Mouse (Mus musculus) midbrain, embryonic 13.5 days (tissue): ENCODE results near the gene Gtf2ird1. TPM values are rescaled to one million over a fixed set of nuclear protein-coding genes. Genes with fewer than 3 reads are reported as not detected.

Source experiments
- ATAC-seq: fragments of 200-750 bp; cut with Nextera tagmentation; 2 replicates; pipeline ENCODE4 v1.8.0; 2017; ENCODE audit warnings: mild to moderate bottlenecking, moderate TSS enrichment, moderate library complexity
- H3K27ac ChIP-seq: fragments of 300-500 bp; sonication (generic); 2 replicates; pipeline ENCODE4 v1.5.1; 2015; ENCODE audit warnings: inconsistent platforms, mild to moderate bottlenecking, moderate library complexity
- H3K27me3 ChIP-seq: fragments of 300-500 bp; sonication (generic); 2 replicates; pipeline ENCODE4 v1.6.1; 2015; ENCODE audit warnings: mild to moderate bottlenecking, inconsistent platforms
- H3K36me3 ChIP-seq: fragments of 300-500 bp; sonication (generic); 2 replicates; pipeline ENCODE4 v1.6.1; 2015; ENCODE audit warnings: mild to moderate bottlenecking, inconsistent platforms
- H3K4me1 ChIP-seq: fragments of 300-500 bp; sonication (generic); replicated peaks from 2 replicates; pipeline ENCODE4 v1.6.1; 2015; ENCODE audit warnings: inconsistent platforms
- H3K4me2 ChIP-seq: fragments of 300-500 bp; sonication (generic); replicated peaks from 2 replicates; pipeline ENCODE4 v1.6.1; 2015; ENCODE audit warnings: moderate library complexity, mild to moderate bottlenecking, inconsistent platforms
- H3K4me3 ChIP-seq: fragments of 300-500 bp; sonication (generic); replicated peaks from 2 replicates; pipeline ENCODE4 v1.5.1; 2015; ENCODE audit warnings: mild to moderate bottlenecking, inconsistent platforms
- H3K9ac ChIP-seq: fragments of 300-500 bp; sonication (generic); replicated peaks from 2 replicates; pipeline ENCODE4 v1.6.1; 2015; ENCODE audit warnings: mild to moderate bottlenecking, inconsistent platforms
- H3K9me3 ChIP-seq: fragments of 300-500 bp; sonication (generic); 2 replicates; pipeline ENCODE4 v1.6.1; 2016; ENCODE audit warnings: mild to moderate bottlenecking, inconsistent platforms
- WGBS: fragments of 180-500 bp; shearing (Covaris S2); methylation state at CpG from one replicate; pipeline ENCODE4 v1.1.7; 2015; 5-methylcytosine and 5-hydroxymethylcytosine counted together
- polyA plus RNA-seq: library from polyadenylated mRNA; unstranded; fragments of >200 nt; fragmentation: Nextera tagmentation; extraction: Ambion mirVana; gene quantifications from 2 replicates; pipeline ENCODE4 v1.2.1, GENCODE M21; 2015

The Gtf2ird1 gene
- polyA plus RNA-seq, 1 experiment from 2014 or later = 96.6 TPM

GRCm38 (mm10) chr5:134470538-134471169 is 14.1 kb upstream of the Gtf2ird1 start:
- no peak for ATAC-seq

DNA sequence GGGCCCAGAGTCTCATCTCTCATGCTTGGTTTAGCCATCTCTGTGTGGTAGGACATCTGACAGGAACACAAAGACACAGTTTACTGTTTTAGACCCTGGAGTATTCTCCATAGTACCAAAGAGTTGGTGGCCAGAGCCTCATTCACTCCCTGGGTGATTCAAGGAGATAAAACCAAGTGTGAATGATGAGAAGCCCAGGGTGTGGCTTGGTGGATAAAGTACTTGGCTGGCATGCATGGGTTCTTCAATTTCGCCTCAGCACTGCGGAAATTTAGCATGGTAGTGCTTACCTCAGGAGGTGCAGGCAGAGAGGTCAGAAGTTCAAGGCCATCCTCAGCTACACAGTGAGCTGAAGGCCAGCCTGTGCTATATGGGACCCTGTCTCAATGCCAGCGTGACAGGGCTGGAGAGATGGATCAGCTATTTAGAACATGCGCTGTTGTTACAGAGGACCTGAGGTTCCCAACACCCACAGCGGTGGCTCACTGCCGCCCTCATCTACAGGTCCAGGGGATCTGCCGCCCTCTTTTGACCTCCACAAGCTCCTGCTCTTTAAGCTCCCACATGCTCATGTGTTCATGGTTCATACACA is 13.1 kb upstream of the Gtf2ird1 start:
- no peaks in the 10 kb centered on the region for H3K36me3 ChIP-seq
- no peaks in the 10 kb centered on the region for H3K27me3 ChIP-seq
- no peak overlapping the region for H3K4me3 ChIP-seq
- H3K27ac ChIP-seq = no peak overlapping the region
- WGBS = 82% methylated on average over 7 of the region's 7 CpGs
- H3K9ac ChIP-seq = no peak overlapping the region
- H3K4me2 ChIP-seq = no peak overlapping the region
- no peaks in the 10 kb centered on the region for H3K9me3 ChIP-seq
- no peak for ATAC-seq
- peaks cover 15% of the 10 kb centered on the region for H3K4me1 ChIP-seq

More at GRCm38 (mm10) chr5:134470538-134471169, 14.1 kb upstream of the Gtf2ird1 start:
- no peak overlapping the region for H3K4me3 ChIP-seq
- H3K36me3 ChIP-seq = no peaks in the 10 kb centered on the region
- H3K4me2 ChIP-seq = no peak overlapping the region
- no peaks in the 10 kb centered on the region for H3K9me3 ChIP-seq
- H3K27me3 ChIP-seq = no peaks in the 10 kb centered on the region
- peaks cover 15% of the 10 kb centered on the region for H3K4me1 ChIP-seq
- H3K9ac ChIP-seq = no peak overlapping the region
- no peak overlapping the region for H3K27ac ChIP-seq
- WGBS = 83% methylated on average over 8 of the region's 8 CpGs

DNA sequence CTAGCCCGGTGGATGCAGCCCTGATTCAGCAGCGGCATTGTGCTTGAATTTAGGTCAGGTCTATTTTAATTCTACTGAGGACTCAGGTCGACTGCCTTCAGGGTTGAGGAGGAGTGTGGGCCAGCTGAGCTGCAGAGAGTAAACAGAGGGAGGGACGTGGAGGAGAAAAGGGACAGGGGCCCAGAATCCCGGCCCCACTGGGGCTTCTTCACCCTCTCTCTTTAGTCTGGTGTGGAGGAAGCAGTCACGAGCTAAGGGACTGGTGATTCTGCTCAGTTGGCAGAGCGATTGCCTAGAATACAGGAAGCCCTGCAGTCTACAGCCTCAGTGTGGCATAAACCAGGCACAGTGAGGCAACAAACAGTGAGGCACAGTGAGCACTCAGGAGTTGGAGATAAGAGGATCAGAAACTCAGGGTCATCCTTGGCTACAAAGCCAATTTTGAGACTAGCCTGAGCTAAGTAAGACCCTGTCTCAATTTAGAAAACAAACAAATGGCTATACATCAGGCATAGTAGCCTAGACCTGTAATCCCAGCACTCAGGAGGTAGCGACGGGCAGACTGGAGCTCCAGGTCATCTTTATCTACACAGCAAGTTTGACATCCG is 11.7 kb upstream of the Gtf2ird1 start:
- peaks cover 15% of the 10 kb centered on the region for H3K4me1 ChIP-seq
- no peak for ATAC-seq
- H3K9me3 ChIP-seq = no peaks in the 10 kb centered on the region
- 69% methylated on average over 10 of the region's 10 CpGs for WGBS
- no peaks in the 10 kb centered on the region for H3K27me3 ChIP-seq
- H3K4me3 ChIP-seq = no peak overlapping the region
- H3K4me2 ChIP-seq = no peak overlapping the region
- H3K9ac ChIP-seq = no peak overlapping the region
- H3K36me3 ChIP-seq = no peaks in the 10 kb centered on the region
- no peak overlapping the region for H3K27ac ChIP-seq

DNA sequence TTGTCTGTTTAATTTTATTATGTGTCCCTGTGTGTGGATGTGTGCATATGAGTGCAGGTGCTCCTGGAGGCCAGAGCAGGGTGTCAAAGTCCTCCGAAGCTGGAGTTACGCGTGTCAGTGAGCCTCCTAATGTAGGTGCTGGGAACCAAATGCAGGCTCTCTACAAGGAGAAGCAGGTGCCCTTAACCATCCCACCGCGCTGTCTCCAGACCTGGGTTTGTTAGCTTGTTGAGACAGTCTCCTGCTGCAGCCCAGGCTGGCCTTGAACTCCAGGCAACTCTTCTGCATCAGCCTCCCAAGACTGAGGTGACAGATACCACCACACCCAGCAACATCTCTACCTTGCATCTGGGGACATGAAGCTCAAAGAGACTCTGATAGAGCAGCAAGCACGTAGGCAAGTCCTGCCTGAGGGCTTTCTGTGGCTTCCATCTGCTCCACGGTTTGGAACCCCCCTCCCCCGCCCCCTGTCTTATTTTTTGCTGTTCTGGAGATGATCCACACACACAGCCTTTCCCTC is 10.6 kb upstream of the Gtf2ird1 start:
- Histone ChIP-seq H3K9me3 (no peaks in the 10 kb centered on the region), H3K27me3 (no peaks in the 10 kb centered on the region), H3K4me1 (peaks cover 15% of the 10 kb centered on the region), H3K36me3 (no peaks in the 10 kb centered on the region), H3K4me2 (no peak overlapping the region), H3K4me3 (no peak overlapping the region), H3K9ac (no peak overlapping the region), H3K27ac (peak overlapping the region; percentile 74)
- peak; percentile 37; the same call in 1 of the 2 replicates for ATAC-seq
- 57% methylated on average over 8 of the region's 8 CpGs for WGBS

- no peaks in the 10 kb centered on the region for H3K9me3 ChIP-seq
- WGBS = 10% methylated on average over 21 of the region's 21 CpGs
- H3K4me2 ChIP-seq = peak overlapping the region; percentile 36
- H3K4me1 ChIP-seq = peaks cover 15% of the 10 kb centered on the region
- no peaks in the 10 kb centered on the region for H3K27me3 ChIP-seq
- peak; percentile 75 for ATAC-seq
- H3K9ac ChIP-seq = 0 out of 2 replicates have a peak overlapping the region, but pooled peaks have one; percentile 36
- no peaks in the 10 kb centered on the region for H3K36me3 ChIP-seq
- H3K27ac ChIP-seq = peak overlapping the region; percentile 74
- H3K4me3 ChIP-seq = no peak overlapping the region
Measured at GRCm38 (mm10) chr5:134466296-134467029, 9.9 kb upstream of the Gtf2ird1 start.

GRCm38 (mm10) chr5:134465197-134465596 is 8.7 kb upstream of the Gtf2ird1 start:
- no peaks in the 10 kb centered on the region for H3K27me3 ChIP-seq
- no peak overlapping the region for H3K4me3 ChIP-seq
- peaks cover 15% of the 10 kb centered on the region for H3K4me1 ChIP-seq
- H3K9ac ChIP-seq = no peak overlapping the region
- H3K9me3 ChIP-seq = no peaks in the 10 kb centered on the region
- no peaks in the 10 kb centered on the region for H3K36me3 ChIP-seq
- no peak overlapping the region for H3K27ac ChIP-seq
- 94% methylated on average over 1 of the region's 1 CpGs for WGBS
- no peak overlapping the region for H3K4me2 ChIP-seq
- ATAC-seq = no peak

DNA sequence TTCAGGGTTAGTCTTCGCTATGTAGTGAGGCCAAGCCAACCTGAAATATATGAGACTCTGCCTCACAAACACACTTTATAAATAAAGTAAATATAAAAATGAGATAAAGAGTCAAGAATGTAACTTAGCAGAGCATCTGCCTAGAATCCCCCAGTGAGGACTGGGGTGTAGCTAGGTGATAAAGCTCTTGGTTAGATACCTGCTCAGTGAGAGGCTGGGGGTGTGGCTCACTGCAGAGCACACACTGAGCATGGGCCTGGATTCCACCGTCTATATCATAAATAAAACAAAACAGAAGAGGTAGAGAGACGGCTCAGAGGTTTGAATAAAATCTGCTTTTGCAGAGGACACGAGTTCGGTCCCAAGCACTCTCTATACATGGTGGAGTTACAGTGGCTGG is 7.7 kb upstream of the Gtf2ird1 start:
- Histone ChIP-seq H3K4me2 (no peak overlapping the region), H3K36me3 (no peaks in the 10 kb centered on the region), H3K4me1 (peaks cover 15% of the 10 kb centered on the region), H3K9ac (no peak overlapping the region), H3K4me3 (no peak overlapping the region), H3K27ac (no peak overlapping the region), H3K27me3 (no peaks in the 10 kb centered on the region), H3K9me3 (no peaks in the 10 kb centered on the region)
- no peak for ATAC-seq
- WGBS = 88% methylated on average over 5 of the region's 5 CpGs

DNA sequence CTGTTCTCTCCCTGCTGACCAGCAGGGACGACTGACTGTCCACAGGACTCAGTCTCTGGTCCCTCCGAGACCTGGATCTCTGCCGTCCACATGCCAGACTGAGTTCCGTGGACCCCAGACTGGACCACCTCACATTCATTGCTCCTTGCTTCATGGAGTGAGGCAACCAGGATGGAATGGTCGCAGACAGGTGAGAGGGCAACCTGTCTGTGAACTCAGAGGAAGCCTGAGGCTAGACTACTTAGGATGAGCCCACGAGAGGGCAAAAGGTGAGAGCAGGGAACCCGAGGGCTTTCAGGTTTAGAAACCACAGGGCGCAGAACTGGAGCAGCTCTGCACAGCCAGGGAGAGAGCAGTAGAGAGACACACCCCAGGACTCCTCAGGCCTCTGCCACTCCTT is 6.2 kb upstream of the Gtf2ird1 start:
- no peaks in the 10 kb centered on the region for H3K27me3 ChIP-seq
- 83% methylated on average over 8 of the region's 8 CpGs for WGBS
- H3K9ac ChIP-seq = no peak overlapping the region
- ATAC-seq = no peak
- H3K27ac ChIP-seq = no peak overlapping the region
- H3K36me3 ChIP-seq = no peaks in the 10 kb centered on the region
- no peak overlapping the region for H3K4me2 ChIP-seq
- no peaks in the 10 kb centered on the region for H3K9me3 ChIP-seq
- H3K4me1 ChIP-seq = peaks cover 15% of the 10 kb centered on the region
- H3K4me3 ChIP-seq = no peak overlapping the region

GRCm38 (mm10) chr5:134462316-134462715 is 5.8 kb upstream of the Gtf2ird1 start:
- Histone ChIP-seq H3K27me3 (no peaks in the 10 kb centered on the region), H3K9ac (no peak overlapping the region), H3K4me1 (peaks cover 15% of the 10 kb centered on the region), H3K4me2 (no peak overlapping the region), H3K27ac (no peak overlapping the region), H3K36me3 (no peaks in the 10 kb centered on the region), H3K4me3 (no peak overlapping the region), H3K9me3 (no peaks in the 10 kb centered on the region)
- no peak for ATAC-seq
- 82% methylated on average over 2 of the region's 2 CpGs for WGBS

DNA sequence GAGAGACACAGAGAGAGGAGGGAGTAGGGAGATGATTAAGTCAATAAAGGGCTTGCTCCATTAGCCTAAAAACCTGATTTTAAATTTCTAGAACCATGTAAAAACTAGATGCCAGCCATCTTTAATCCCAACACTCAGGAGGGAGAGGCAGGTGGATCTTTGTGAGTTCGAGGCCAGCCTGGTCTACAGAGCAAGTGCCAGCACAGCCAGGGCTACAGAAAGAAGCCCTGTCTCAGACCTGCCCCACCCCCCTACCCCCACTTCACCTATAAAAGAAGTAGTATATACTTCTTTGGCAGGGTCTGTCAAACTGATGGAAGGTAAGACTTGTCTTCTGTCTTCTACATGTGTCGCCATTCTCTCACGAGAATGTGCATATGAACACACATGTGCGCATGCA is 4.0 kb upstream of the Gtf2ird1 start:
- Histone ChIP-seq H3K4me2 (no peak overlapping the region), H3K36me3 (no peaks in the 10 kb centered on the region), H3K4me1 (peaks cover under 1% of the 10 kb centered on the region; the same call in 1 of the 2 replicates), H3K27me3 (no peaks in the 10 kb centered on the region), H3K9me3 (no peaks in the 10 kb centered on the region), H3K27ac (no peak overlapping the region), H3K9ac (no peak overlapping the region), H3K4me3 (no peak overlapping the region)
- ATAC-seq = no peak
- 97% methylated on average over 4 of the region's 4 CpGs for WGBS

DNA sequence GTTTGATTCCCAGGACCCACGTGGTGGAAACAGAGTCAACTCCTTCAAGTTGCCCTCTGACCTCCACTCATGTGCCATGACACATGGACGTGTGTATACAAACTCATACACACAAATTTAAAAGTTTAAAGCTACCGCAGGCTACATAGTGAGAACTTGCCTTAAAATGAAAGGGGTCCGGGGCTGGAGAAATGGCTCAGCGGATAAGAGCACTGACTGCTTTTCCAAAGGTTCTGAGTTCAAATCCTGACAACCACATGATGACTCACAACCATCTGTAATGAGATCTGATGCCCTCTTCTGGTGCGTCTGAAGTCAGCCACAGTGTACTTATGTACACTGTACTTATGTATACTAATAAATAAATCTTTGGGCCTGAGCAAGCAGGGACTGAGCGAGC is 2.6 kb upstream of the Gtf2ird1 start:
- no peak overlapping the region for H3K9ac ChIP-seq
- H3K27ac ChIP-seq = no peak overlapping the region
- no peaks in the 10 kb centered on the region for H3K36me3 ChIP-seq
- no peaks in the 10 kb centered on the region for H3K27me3 ChIP-seq
- no peak overlapping the region for H3K4me2 ChIP-seq
- ATAC-seq = no peak
- H3K4me1 ChIP-seq = peaks cover 15% of the 10 kb centered on the region
- H3K9me3 ChIP-seq = no peaks in the 10 kb centered on the region
- 90% methylated on average over 7 of the region's 7 CpGs for WGBS
- H3K4me3 ChIP-seq = no peak overlapping the region

- 94% methylated on average over 3 of the region's 3 CpGs for WGBS
- no peaks in the 10 kb centered on the region for H3K27me3 ChIP-seq
- no peak for ATAC-seq
Measured at GRCm38 (mm10) chr5:134458416-134458815, 1.9 kb upstream of the Gtf2ird1 start.

More at GRCm38 (mm10) chr5:134458416-134458815, 1.9 kb upstream of the Gtf2ird1 start:
- Histone ChIP-seq H3K9me3 (no peaks in the 10 kb centered on the region), H3K36me3 (peaks cover 2% of the 10 kb centered on the region; the same call in 1 of the 2 replicates), H3K4me1 (peaks cover 22% of the 10 kb centered on the region), H3K4me2 (no peak overlapping the region), H3K4me3 (no peak overlapping the region), H3K9ac (no peak overlapping the region), H3K27ac (no peak overlapping the region)
